Mouse (Mus musculus): ENCODE data around the gene Mad1l1. TPM values are rescaled to one million over a fixed set of nuclear protein-coding genes. Genes with fewer than 3 reads are reported as not detected.

Gene Mad1l1
- total RNA-seq (2023) = 10 to 100 TPM; 32.0 to 39.6 TPM

GRCm38 (mm10) chr5:140321042-140321755, at the start of gene Mad1l1, which contains the start of gene Nudt1:
Gene Mad1l1 (minus strand): TSS chr5:140321552.
Gene Nudt1 (plus strand): TSS chr5:140321656.

GRCm38 (mm10) chr5:140331615-140332512, 10.5 kb upstream of the Mad1l1 start, which contains the start of gene Mrm2:
Gene Mrm2 (minus strand): TSS chr5:140331898.

Other genes with a start within 250 kb of the Mad1l1 start
- gene Nudt1, start 104 bp upstream of the Mad1l1 start, total RNA-seq (2023) = 1 to 10 TPM; 4.6 to 8.2 TPM
- gene Mrm2, start 10.3 kb upstream of the Mad1l1 start, total RNA-seq (2023) = 1 to 10 TPM; 3.6 to 4.0 TPM
- 10 to 100 TPM; 29.2 to 33.8 TPM for gene Snx8, start 67.7 kb upstream of the Mad1l1 start, total RNA-seq (2023)
- 100 to 1,000 TPM in 1 of 2 experiments, 10 to 100 TPM in 1; 96.1 to 101 TPM for gene Eif3b, start 97.8 kb upstream of the Mad1l1 start, total RNA-seq (2023)
- gene Gm4869, start 124.1 kb upstream of the Mad1l1 start, total RNA-seq (2023) = not detected
- gene Chst12, start 184.0 kb upstream of the Mad1l1 start, total RNA-seq (2023) = 10 to 100 TPM; 84.5 to 90.8 TPM
- gene Grifin, start 243.5 kb upstream of the Mad1l1 start, total RNA-seq (2023) = not detected